Mouse (Mus musculus): ENCODE measurements at regions not wholly inside any gene's neighbourhood (a gene's known extent, or its start where the extent isn't known, plus 50 kb on each side); places are given as distances from the start of the nearest gene placed in this dataset.

DNA sequence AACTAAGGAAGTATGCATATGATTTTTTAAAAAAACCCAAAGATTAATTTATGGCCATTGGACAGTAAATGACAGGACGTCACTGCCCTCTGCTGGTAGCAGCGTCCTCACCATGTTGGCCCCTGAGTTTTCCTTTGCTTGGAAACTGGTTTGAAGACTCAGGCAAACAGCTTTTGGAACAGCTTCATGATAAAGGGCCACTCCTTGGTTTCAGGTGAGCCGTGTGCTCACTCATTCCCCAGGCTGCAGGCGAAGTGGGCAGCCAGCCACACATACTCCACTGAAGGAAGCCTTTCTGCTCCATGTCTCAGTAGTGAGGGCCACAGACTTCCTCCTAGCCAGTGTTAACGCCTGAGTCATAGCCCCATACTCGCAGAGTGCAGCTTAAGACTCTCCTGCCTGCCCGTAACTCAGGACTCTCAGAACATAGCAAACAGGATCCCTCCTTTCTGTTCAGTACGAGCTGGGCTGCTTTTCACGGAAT is 87.2 kb upstream of the Parp11 start:
- TF ChIP-seq CTCF (IDR thresholded peaks at IDR 0.05; ENCODE audit: low read depth, low read length) (peak; percentile 94), POLR2A (IDR thresholded peaks at IDR 0.05; ENCODE audit: borderline replicate concordance, low read depth, low read length) (no peak)
